Mouse (Mus musculus) intestine, embryonic 15.5 days (tissue): ENCODE results near the gene Arid3a. TPM values are rescaled to one million over a fixed set of nuclear protein-coding genes. Genes with fewer than 3 reads are reported as not detected.

Source experiments
- ATAC-seq: fragments of 200-750 bp; cut with Nextera tagmentation; 2 replicates; pipeline ENCODE4 v1.8.0; 2017; ENCODE audit warnings: moderate TSS enrichment, moderate library complexity
- H3K27ac ChIP-seq: fragments of 300-500 bp; sonication (generic); 2 replicates; pipeline ENCODE4 v1.5.1; 2015; ENCODE audit warnings: mild to moderate bottlenecking, inconsistent platforms
- H3K27me3 ChIP-seq: fragments of 300-500 bp; sonication (generic); replicated peaks from 2 replicates; pipeline ENCODE4 v1.6.1; 2015; ENCODE audit warnings: inconsistent platforms
- H3K36me3 ChIP-seq: fragments of 300-500 bp; sonication (generic); 2 replicates; pipeline ENCODE4 v1.6.1; 2015; ENCODE audit warnings: inconsistent platforms
- H3K4me1 ChIP-seq: fragments of 300-500 bp; sonication (generic); replicated peaks from 2 replicates; pipeline ENCODE4 v1.6.1; 2015; ENCODE audit warnings: inconsistent platforms
- H3K4me2 ChIP-seq: fragments of 300-500 bp; sonication (generic); replicated peaks from 2 replicates; pipeline ENCODE4 v1.6.1; 2015; ENCODE audit warnings: mild to moderate bottlenecking, inconsistent platforms
- H3K4me3 ChIP-seq: fragments of 300-500 bp; sonication (generic); replicated peaks from 2 replicates; pipeline ENCODE4 v1.5.1; 2015; ENCODE audit warnings: inconsistent platforms
- H3K9ac ChIP-seq: fragments of 300-500 bp; sonication (generic); 2 replicates; pipeline ENCODE4 v1.6.1; 2015; ENCODE audit warnings: inconsistent platforms
- H3K9me3 ChIP-seq: fragments of 300-500 bp; sonication (generic); 2 replicates; pipeline ENCODE4 v1.6.1; 2016; ENCODE audit warnings: inconsistent platforms
- WGBS: fragments of 180-500 bp; shearing (Covaris S2); methylation state at CpG from one replicate; pipeline ENCODE4 v1.1.7; 2015; 5-methylcytosine and 5-hydroxymethylcytosine counted together
- polyA plus RNA-seq: library from polyadenylated mRNA; unstranded; fragments of >200 nt; fragmentation: Nextera tagmentation; extraction: Ambion mirVana; gene quantifications from 2 replicates; pipeline ENCODE4 v1.2.1, GENCODE M21; 2015

The Arid3a gene
- polyA plus RNA-seq, 1 experiment from 2014 or later, result 18.7 TPM

DNA sequence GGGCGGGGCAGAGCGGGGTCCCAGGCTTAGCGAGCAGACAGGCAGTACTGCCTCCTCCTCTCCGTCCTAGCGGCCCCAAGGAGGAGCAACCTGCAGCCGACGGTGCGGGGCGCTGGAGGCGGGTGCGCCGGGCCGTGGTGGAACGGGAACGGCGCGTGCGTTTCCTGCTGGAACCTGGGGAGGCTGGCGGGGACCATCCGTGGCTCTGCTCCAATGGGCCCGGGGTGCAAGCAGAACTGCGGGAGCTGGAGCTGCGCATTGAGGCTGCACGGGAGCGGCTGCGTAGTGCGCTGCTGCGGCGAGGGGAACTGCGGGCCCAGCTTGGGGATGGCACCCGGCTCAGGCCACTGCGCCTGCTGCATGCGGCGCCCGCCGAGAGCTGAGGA, 49.9 kb downstream of the Arid3a start:
- H3K27ac ChIP-seq, result no peak overlapping the region
- peaks cover 10% of the 10 kb centered on the region for H3K27me3 ChIP-seq
- H3K4me2 ChIP-seq, result no peak overlapping the region
- H3K9me3 ChIP-seq, result no peaks in the 10 kb centered on the region
- H3K4me3 ChIP-seq, result no peak overlapping the region
- H3K4me1 ChIP-seq, result 0 out of 2 replicates have a peak, but pooled peaks cover 3% of the 10 kb centered on the region
- 77% methylated on average over 36 of the region's 36 CpGs for WGBS
- H3K36me3 ChIP-seq, result peaks cover 46% of the 10 kb centered on the region
- ATAC-seq, result peak; percentile 3; the same call in 1 of the 2 replicates
- no peak overlapping the region for H3K9ac ChIP-seq

GRCm38 (mm10) chr10:79977324-79977723, 50.5 kb downstream of the Arid3a start:
- peaks cover 7% of the 10 kb centered on the region for H3K4me1 ChIP-seq
- peaks cover 46% of the 10 kb centered on the region for H3K36me3 ChIP-seq
- no peak overlapping the region for H3K4me2 ChIP-seq
- H3K4me3 ChIP-seq, result no peak overlapping the region
- H3K9ac ChIP-seq, result no peak overlapping the region
- H3K9me3 ChIP-seq, result no peaks in the 10 kb centered on the region
- no peak for ATAC-seq
- WGBS, result 81% methylated on average over 28 of the region's 28 CpGs
- no peak overlapping the region for H3K27ac ChIP-seq
- 0 out of 2 replicates have a peak, but pooled peaks cover 5% of the 10 kb centered on the region for H3K27me3 ChIP-seq

- no peak for ATAC-seq
- WGBS, result 97% methylated on average over 21 of the region's 21 CpGs
- Histone ChIP-seq H3K27me3 (no peaks in the 10 kb centered on the region), H3K27ac (no peak overlapping the region), H3K4me2 (no peak overlapping the region), H3K9me3 (no peaks in the 10 kb centered on the region), H3K4me3 (no peak overlapping the region), H3K4me1 (peaks cover 14% of the 10 kb centered on the region), H3K9ac (no peak overlapping the region), H3K36me3 (peaks cover 46% of the 10 kb centered on the region)
Measured at GRCm38 (mm10) chr10:79978061-79978460, 51.2 kb downstream of the Arid3a start.

GRCm38 (mm10) chr10:79979401-79980155, 52.7 kb downstream of the Arid3a start:
- Histone ChIP-seq H3K4me2 (no peak overlapping the region), H3K36me3 (peaks cover 46% of the 10 kb centered on the region), H3K27me3 (no peaks in the 10 kb centered on the region), H3K9ac (peak overlapping the region; percentile 0; the same call in 1 of the 2 replicates), H3K9me3 (no peaks in the 10 kb centered on the region), H3K4me3 (no peak overlapping the region), H3K27ac (no peak overlapping the region), H3K4me1 (peaks cover 19% of the 10 kb centered on the region)
- 89% methylated on average over 22 of the region's 22 CpGs for WGBS
- ATAC-seq, result no peak

DNA sequence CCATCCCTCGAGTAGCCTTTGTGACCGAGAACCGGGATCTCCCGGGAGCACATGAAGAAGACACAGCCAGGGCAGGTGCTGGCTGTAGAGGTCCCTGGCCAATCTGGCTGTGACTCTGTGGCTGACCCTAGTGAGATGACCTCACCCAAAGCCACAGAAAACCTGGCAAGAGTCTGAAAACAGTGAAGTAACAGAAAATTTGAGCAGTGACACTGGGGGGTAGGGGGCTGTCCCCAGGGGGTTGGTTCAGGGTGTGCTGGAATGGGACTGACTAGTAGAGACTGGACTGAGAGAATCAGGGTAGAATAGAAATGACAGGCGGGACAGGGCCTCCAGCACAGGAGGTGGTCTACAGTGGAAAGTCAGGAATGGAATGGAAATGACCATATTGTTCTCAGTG, 56.4 kb downstream of the Arid3a start:
- H3K27ac ChIP-seq, result peak overlapping the region; percentile 96
- ATAC-seq, result no peak

DNA sequence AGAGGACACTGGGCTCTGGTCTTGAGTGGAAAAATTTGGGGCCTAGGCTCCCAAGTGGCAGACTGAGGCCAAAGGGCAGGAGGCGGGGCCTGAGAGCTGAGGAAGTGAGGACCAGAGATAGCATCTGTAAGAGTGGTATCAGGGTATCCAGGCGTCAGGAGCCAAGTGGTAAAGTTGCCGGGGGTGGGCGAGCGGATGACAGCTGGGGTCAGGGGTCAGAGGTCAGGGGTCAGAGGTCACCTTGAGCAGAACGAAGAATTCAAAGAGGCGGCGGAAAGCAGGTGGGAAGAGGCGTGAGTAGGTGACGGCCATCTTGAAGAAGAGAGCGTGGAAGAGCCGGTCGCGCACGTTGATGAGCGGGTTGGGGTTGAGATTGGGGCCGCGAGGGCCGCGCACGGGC, 56.8 kb downstream of the Arid3a start:
- peak overlapping the region; percentile 89 for H3K4me2 ChIP-seq
- peaks cover 9% of the 10 kb centered on the region for H3K36me3 ChIP-seq
- peak overlapping the region; percentile 82 for H3K4me3 ChIP-seq
- no peak for ATAC-seq
- no peaks in the 10 kb centered on the region for H3K9me3 ChIP-seq
- under 1% methylated on average over 21 of the region's 21 CpGs for whole genome bisulfite sequencing
- H3K9ac ChIP-seq, result peak overlapping the region; percentile 92
- H3K4me1 ChIP-seq, result peaks cover 42% of the 10 kb centered on the region
- no peaks in the 10 kb centered on the region for H3K27me3 ChIP-seq
- H3K27ac ChIP-seq, result peak overlapping the region; percentile 96

More for the DNA sequence above, 56.4 kb downstream of the Arid3a start:
- Histone ChIP-seq H3K4me3 (peak overlapping the region; percentile 82), H3K36me3 (peaks cover 14% of the 10 kb centered on the region), H3K4me2 (peak overlapping the region; percentile 89), H3K9me3 (no peaks in the 10 kb centered on the region), H3K4me1 (peaks cover 40% of the 10 kb centered on the region), H3K9ac (peak overlapping the region; percentile 92), H3K27me3 (no peaks in the 10 kb centered on the region)
- 70% methylated on average over 5 of the region's 5 CpGs for WGBS

DNA sequence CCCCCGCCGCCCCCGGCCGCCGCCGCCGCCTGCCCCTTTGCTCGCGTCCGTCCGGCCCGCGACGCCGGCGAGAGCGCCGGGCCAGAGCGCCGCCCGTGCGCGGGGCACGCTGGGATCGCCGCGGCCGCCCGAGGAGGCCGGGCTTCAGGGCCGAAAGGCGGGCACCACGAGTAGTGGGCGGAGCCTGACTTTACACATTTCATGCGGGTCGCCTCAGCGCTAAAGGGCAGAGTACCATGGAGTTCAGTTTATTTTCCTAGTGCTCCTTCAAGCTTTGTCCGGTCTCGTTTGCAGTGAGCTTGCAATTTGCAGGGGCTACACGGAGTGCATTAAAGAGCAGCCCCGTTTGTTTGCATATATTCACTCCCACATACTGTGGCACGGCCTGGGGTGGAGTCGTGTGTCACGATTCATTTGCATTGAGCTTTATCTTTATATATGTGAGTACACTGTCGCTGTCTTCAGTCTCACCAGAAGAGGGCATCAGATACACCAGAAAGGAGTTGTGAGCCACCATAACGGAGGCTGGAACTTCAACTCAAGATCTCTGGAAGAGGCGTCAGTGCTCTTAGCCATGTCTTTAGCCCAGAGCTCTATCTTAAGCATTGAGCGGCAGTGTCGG, 57.5 kb downstream of the Arid3a start, which contains the start of gene Tmem259:
Gene Tmem259 (minus strand): TSS at position 136 of the 622 bp plus-strand sequence.
- Histone ChIP-seq H3K27me3 (no peaks in the 10 kb centered on the region), H3K4me1 (peaks cover 48% of the 10 kb centered on the region), H3K4me2 (peak within 1 kb of the TSS; percentile 89), H3K36me3 (peaks cover 3% of the 10 kb centered on the region), H3K4me3 (peak within 1 kb of the TSS; percentile 82), H3K9me3 (no peaks in the 10 kb centered on the region), H3K9ac (peak within 1 kb of the TSS; percentile 92), H3K27ac (peak within 1 kb of the TSS; percentile 96)
- WGBS, result under 1% methylated on average over 48 of the region's 49 CpGs
- peak; percentile 82 for ATAC-seq

GRCm38 (mm10) chr10:79984871-79985270, 58.0 kb downstream of the Arid3a start:
- H3K9me3 ChIP-seq, result no peaks in the 10 kb centered on the region
- no peaks in the 10 kb centered on the region for H3K27me3 ChIP-seq
- ATAC-seq, result peak; percentile 92
- H3K4me1 ChIP-seq, result peaks cover 52% of the 10 kb centered on the region
- peak overlapping the region; percentile 92 for H3K9ac ChIP-seq
- no peaks in the 10 kb centered on the region; the same call in 1 of the 2 replicates for H3K36me3 ChIP-seq
- WGBS, result under 1% methylated on average over 22 of the region's 22 CpGs
- peak overlapping the region; percentile 96 for H3K27ac ChIP-seq
- H3K4me2 ChIP-seq, result peak overlapping the region; percentile 89
- peak overlapping the region; percentile 82 for H3K4me3 ChIP-seq

DNA sequence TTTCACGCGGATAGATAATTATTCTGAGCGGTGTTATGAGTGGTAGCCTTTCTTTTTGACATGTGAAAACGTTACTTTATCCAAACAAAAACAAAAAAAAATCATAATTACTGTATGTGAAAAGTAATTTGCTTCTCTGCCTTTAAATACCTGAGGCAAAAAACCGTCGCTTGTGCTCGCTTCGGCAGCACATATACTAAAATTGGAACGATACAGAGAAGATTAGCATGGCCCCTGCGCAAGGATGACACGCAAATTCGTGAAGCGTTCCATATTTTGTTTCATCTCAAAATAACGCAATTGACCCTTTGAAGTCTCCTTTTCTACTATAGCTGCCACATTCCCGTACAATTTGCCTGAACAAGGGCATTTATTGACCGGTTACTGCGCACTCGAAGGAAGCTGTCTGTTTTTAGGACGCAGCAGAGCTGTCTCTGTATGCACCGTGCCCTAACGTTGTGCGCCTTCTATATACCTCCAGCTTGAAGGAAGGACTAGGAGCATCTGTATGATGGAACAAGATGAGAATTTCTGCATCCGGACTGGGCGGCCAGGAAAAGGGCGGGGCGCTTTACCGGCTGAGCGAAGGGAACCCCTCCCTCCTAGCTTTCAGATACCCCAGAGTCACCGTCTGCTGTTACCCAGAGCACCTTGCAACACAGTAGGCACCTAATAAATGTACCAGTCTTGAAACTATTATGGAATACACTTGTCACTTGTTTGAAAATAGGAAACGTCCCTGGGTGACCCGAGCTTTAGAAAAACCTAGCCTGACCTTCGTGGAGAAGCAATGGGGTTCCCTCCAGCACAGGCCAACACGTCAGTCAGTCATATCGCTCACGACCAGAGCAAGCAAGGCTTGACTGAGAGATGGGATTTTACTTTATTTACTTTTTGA, 58.7 kb downstream of the Arid3a start:
- Histone ChIP-seq H3K4me2 (peak overlapping the region; percentile 89), H3K9ac (peak overlapping the region; percentile 54), H3K27me3 (no peaks in the 10 kb centered on the region), H3K36me3 (no peaks in the 10 kb centered on the region; the same call in 1 of the 2 replicates), H3K4me3 (peak overlapping the region; percentile 82), H3K4me1 (peaks cover 55% of the 10 kb centered on the region), H3K27ac (peak overlapping the region; percentile 96), H3K9me3 (no peaks in the 10 kb centered on the region)
- WGBS, result 2% methylated on average over 35 of the region's 35 CpGs
- ATAC-seq, result no peak

- Histone ChIP-seq H3K4me2 (peak overlapping the region; percentile 89), H3K9me3 (no peaks in the 10 kb centered on the region), H3K4me1 (peaks cover 60% of the 10 kb centered on the region), H3K4me3 (peak overlapping the region; percentile 82), H3K36me3 (peaks cover 7% of the 10 kb centered on the region; the same call in 1 of the 2 replicates), H3K27ac (peak overlapping the region; percentile 96), H3K27me3 (no peaks in the 10 kb centered on the region), H3K9ac (peak overlapping the region; percentile 54; the same call in 1 of the 2 replicates)
- 19% methylated on average over 6 of the region's 6 CpGs for WGBS
- no peak for ATAC-seq
Measured at GRCm38 (mm10) chr10:79986232-79986878, 59.5 kb downstream of the Arid3a start.

DNA sequence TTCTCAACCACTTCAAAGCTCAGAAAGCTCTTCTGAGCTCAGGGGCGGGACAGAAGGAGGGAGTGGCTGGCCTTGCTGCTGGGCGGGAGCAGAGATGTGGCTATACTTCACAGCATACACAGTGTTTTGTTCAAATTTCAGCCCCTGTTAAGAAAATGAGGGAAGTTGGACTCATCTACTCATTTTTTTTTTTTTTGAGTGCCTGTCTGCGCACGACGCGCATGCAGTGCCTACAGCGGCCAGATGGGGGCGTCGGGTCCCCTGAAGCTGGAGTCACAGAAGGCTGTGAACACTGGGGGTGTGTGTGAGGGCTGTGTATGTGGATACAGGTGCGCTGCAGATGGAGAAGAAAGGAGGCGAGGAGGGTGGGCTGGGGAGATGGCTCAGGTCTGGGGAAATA, 60.1 kb downstream of the Arid3a start:
- 1% methylated on average over 11 of the region's 11 CpGs for WGBS
- Histone ChIP-seq H3K4me2 (peak overlapping the region; percentile 89), H3K4me1 (peaks cover 55% of the 10 kb centered on the region), H3K9ac (peak overlapping the region; percentile 15; the same call in 1 of the 2 replicates), H3K27me3 (no peaks in the 10 kb centered on the region), H3K9me3 (no peaks in the 10 kb centered on the region), H3K27ac (peak overlapping the region; percentile 96), H3K4me3 (0 out of 2 replicates have a peak overlapping the region, but pooled peaks have one; percentile 4), H3K36me3 (peaks cover 11% of the 10 kb centered on the region; the same call in 1 of the 2 replicates)
- ATAC-seq, result no peak
